Mouse (Mus musculus) limb, embryonic 10.5 days (tissue): ENCODE results near the gene Tbc1d2b. TPM values are rescaled to one million over a fixed set of nuclear protein-coding genes. Genes with fewer than 3 reads are reported as not detected.

Experiments used
- DNase-seq: peaks from one replicate; pipeline ENCODE4 v3.0.0-alpha.2; 2017; ENCODE audit warnings: low spot score
- H3K27ac ChIP-seq: fragments of 300-500 bp; sonication (generic); 2 replicates; pipeline ENCODE4 v1.5.1; 2016; ENCODE audit warnings: mild to moderate bottlenecking
- H3K27me3 ChIP-seq: fragments of 300-500 bp; sonication (generic); 2 replicates; pipeline ENCODE4 v1.6.1; 2016; ENCODE audit warnings: low read depth, mild to moderate bottlenecking; ENCODE audit not compliant: poor library complexity, severe bottlenecking
- H3K36me3 ChIP-seq: fragments of 300-500 bp; sonication (generic); 2 replicates; pipeline ENCODE4 v1.6.1; 2016; ENCODE audit warnings: mild to moderate bottlenecking, moderate library complexity
- H3K4me1 ChIP-seq: fragments of 300-500 bp; sonication (generic); 2 replicates; pipeline ENCODE4 v1.6.1; 2016
- H3K4me3 ChIP-seq: fragments of 300-500 bp; sonication (generic); 2 replicates; pipeline ENCODE4 v1.5.1; 2016; ENCODE audit warnings: mild to moderate bottlenecking, moderate library complexity
- H3K9me3 ChIP-seq: fragments of 300-500 bp; sonication (generic); replicated peaks from 2 replicates; pipeline ENCODE4 v1.6.1; 2016; ENCODE audit warnings: mild to moderate bottlenecking
- WGBS: fragments of 180-500 bp; shearing (Covaris S2); methylation state at CpG from one replicate; pipeline ENCODE4 v1.1.7; 2016; 5-methylcytosine and 5-hydroxymethylcytosine counted together
- polyA plus RNA-seq: library from polyadenylated mRNA; unstranded; fragments of >200 nt; fragmentation: Nextera tagmentation; extraction: Ambion mirVana; gene quantifications from 2 replicates; pipeline ENCODE4 v1.2.1, GENCODE M21; 2016

Gene Tbc1d2b
- polyA plus RNA-seq, 1 experiment from 2014 or later = 8.5 TPM

GRCm38 (mm10) chr9:90275906-90276305, 5.3 kb upstream of the Tbc1d2b start:
- Histone ChIP-seq H3K4me1 (0 out of 2 replicates have a peak, but pooled peaks cover 2% of the 10 kb centered on the region), H3K27me3 (peaks cover 5% of the 10 kb centered on the region; the same call in 1 of the 2 replicates), H3K9me3 (no peaks in the 10 kb centered on the region), H3K27ac (no peak overlapping the region), H3K4me3 (no peak overlapping the region), H3K36me3 (no peaks in the 10 kb centered on the region)
- peak; percentile 23 for DNase-seq
- 93% methylated on average over 5 of the region's 5 CpGs for WGBS

- Histone ChIP-seq H3K4me3 (no peak overlapping the region), H3K9me3 (no peaks in the 10 kb centered on the region), H3K27ac (no peak overlapping the region), H3K4me1 (0 out of 2 replicates have a peak, but pooled peaks cover 2% of the 10 kb centered on the region), H3K27me3 (peaks cover 5% of the 10 kb centered on the region; the same call in 1 of the 2 replicates), H3K36me3 (no peaks in the 10 kb centered on the region)
- peak; percentile 13 for DNase-seq
- WGBS = 75% methylated on average over 2 of the region's 2 CpGs
Measured at GRCm38 (mm10) chr9:90275500-90275899, 4.9 kb upstream of the Tbc1d2b start.

- H3K27me3 ChIP-seq = peaks cover 5% of the 10 kb centered on the region; the same call in 1 of the 2 replicates
- WGBS = 84% methylated on average over 3 of the region's 3 CpGs
- H3K4me3 ChIP-seq = no peak overlapping the region
- DNase-seq = no peak
- no peaks in the 10 kb centered on the region for H3K9me3 ChIP-seq
- no peak overlapping the region for H3K27ac ChIP-seq
- peaks cover 10% of the 10 kb centered on the region for H3K4me1 ChIP-seq
- no peaks in the 10 kb centered on the region for H3K36me3 ChIP-seq
Measured at GRCm38 (mm10) chr9:90274516-90274915, 3.9 kb upstream of the Tbc1d2b start.

- Histone ChIP-seq H3K27me3 (peaks cover 5% of the 10 kb centered on the region; the same call in 1 of the 2 replicates), H3K27ac (no peak overlapping the region), H3K4me1 (peaks cover 18% of the 10 kb centered on the region), H3K9me3 (no peaks in the 10 kb centered on the region), H3K36me3 (no peaks in the 10 kb centered on the region), H3K4me3 (no peak overlapping the region)
- WGBS = 78% methylated on average over 12 of the region's 12 CpGs
- DNase-seq = peak; percentile 16
Measured at GRCm38 (mm10) chr9:90272346-90272745, 1.7 kb upstream of the Tbc1d2b start.

GRCm38 (mm10) chr9:90271541-90272090, 1.0 kb upstream of the Tbc1d2b start:
- Histone ChIP-seq H3K27ac (no peak overlapping the region), H3K36me3 (no peaks in the 10 kb centered on the region), H3K4me3 (no peak overlapping the region), H3K4me1 (peaks cover 18% of the 10 kb centered on the region), H3K27me3 (peaks cover 5% of the 10 kb centered on the region; the same call in 1 of the 2 replicates), H3K9me3 (no peaks in the 10 kb centered on the region)
- peak; percentile 26 for DNase-seq
- 69% methylated on average over 5 of the region's 5 CpGs for WGBS

GRCm38 (mm10) chr9:90270944-90271295, 316 bp upstream of the Tbc1d2b start:
- no peak for DNase-seq
- WGBS = 25% methylated on average over 11 of the region's 11 CpGs

GRCm38 (mm10) chr9:90269011-90269681, 1.5 kb downstream of the Tbc1d2b start:
- Histone ChIP-seq H3K27me3 (peaks cover 5% of the 10 kb centered on the region; the same call in 1 of the 2 replicates), H3K36me3 (no peaks in the 10 kb centered on the region), H3K4me1 (peaks cover 18% of the 10 kb centered on the region), H3K9me3 (no peaks in the 10 kb centered on the region), H3K4me3 (peak overlapping the region; percentile 89), H3K27ac (peak overlapping the region; percentile 56)
- DNase-seq = peak; percentile 36
- 50% methylated on average over 7 of the region's 7 CpGs for WGBS

More at GRCm38 (mm10) chr9:90270944-90271295, 316 bp upstream of the Tbc1d2b start:
- peak overlapping the region; percentile 89 for H3K4me3 ChIP-seq
- no peaks in the 10 kb centered on the region for H3K36me3 ChIP-seq
- H3K27me3 ChIP-seq = peaks cover 5% of the 10 kb centered on the region; the same call in 1 of the 2 replicates
- H3K9me3 ChIP-seq = no peaks in the 10 kb centered on the region
- peak overlapping the region; percentile 89 for H3K27ac ChIP-seq
- peaks cover 18% of the 10 kb centered on the region for H3K4me1 ChIP-seq

- Histone ChIP-seq H3K4me3 (no peak overlapping the region), H3K27me3 (no peaks in the 10 kb centered on the region), H3K9me3 (no peaks in the 10 kb centered on the region), H3K36me3 (no peaks in the 10 kb centered on the region), H3K4me1 (peaks cover 18% of the 10 kb centered on the region), H3K27ac (no peak overlapping the region)
- DNase-seq = no peak
- WGBS = 94% methylated on average over 10 of the region's 10 CpGs
Measured at GRCm38 (mm10) chr9:90266926-90267325, 3.7 kb downstream of the Tbc1d2b start.

- DNase-seq = no peak
- no peak overlapping the region for H3K27ac ChIP-seq
- H3K4me3 ChIP-seq = no peak overlapping the region
- no peaks in the 10 kb centered on the region for H3K9me3 ChIP-seq
- H3K36me3 ChIP-seq = no peaks in the 10 kb centered on the region
- 90% methylated on average over 10 of the region's 10 CpGs for WGBS
- peaks cover 16% of the 10 kb centered on the region for H3K4me1 ChIP-seq
- no peaks in the 10 kb centered on the region for H3K27me3 ChIP-seq
Measured at GRCm38 (mm10) chr9:90266059-90266458, 4.5 kb downstream of the Tbc1d2b start.

- DNase-seq = no peak
- WGBS = 95% methylated on average over 5 of the region's 5 CpGs
- Histone ChIP-seq H3K9me3 (no peaks in the 10 kb centered on the region), H3K4me3 (no peak overlapping the region), H3K27ac (no peak overlapping the region), H3K4me1 (peaks cover 20% of the 10 kb centered on the region), H3K27me3 (no peaks in the 10 kb centered on the region), H3K36me3 (no peaks in the 10 kb centered on the region)
Measured at GRCm38 (mm10) chr9:90265322-90266039, 5.1 kb downstream of the Tbc1d2b start.

- Histone ChIP-seq H3K4me1 (peaks cover 13% of the 10 kb centered on the region), H3K4me3 (no peak overlapping the region), H3K36me3 (no peaks in the 10 kb centered on the region), H3K9me3 (no peaks in the 10 kb centered on the region), H3K27ac (no peak overlapping the region), H3K27me3 (no peaks in the 10 kb centered on the region)
- 89% methylated on average over 4 of the region's 4 CpGs for WGBS
- no peak for DNase-seq
Measured at GRCm38 (mm10) chr9:90263340-90263679, 7.3 kb downstream of the Tbc1d2b start.

GRCm38 (mm10) chr9:90262591-90263339, 7.8 kb downstream of the Tbc1d2b start:
- Histone ChIP-seq H3K4me3 (no peak overlapping the region), H3K27ac (no peak overlapping the region), H3K9me3 (no peaks in the 10 kb centered on the region), H3K4me1 (peaks cover 13% of the 10 kb centered on the region), H3K27me3 (no peaks in the 10 kb centered on the region), H3K36me3 (no peaks in the 10 kb centered on the region)
- 92% methylated on average over 7 of the region's 7 CpGs for WGBS
- DNase-seq = no peak
